Mouse (Mus musculus): ENCODE data around the gene Naif1. TPM values are rescaled to one million over a fixed set of nuclear protein-coding genes. Genes with fewer than 3 reads are reported as not detected.

The Naif1 gene
- polyA plus RNA-seq, 1 experiment = 4.4 TPM

GRCm38 (mm10) chr2:32492661-32493060 lies 42.4 kb downstream of the Naif1 start:
- no peaks in the 10 kb centered on the region for H3K36me3 ChIP-seq (ENCODE audit: control insufficient read depth, insufficient read depth, low read length)
- H3K4me3 ChIP-seq (ENCODE audit: low read depth, low read length) = no peak overlapping the region
- TF ChIP-seq CTCF (IDR thresholded peaks at IDR 0.05; ENCODE audit: extremely low read depth, insufficient read length, insufficient replicate concordance, low read depth, low read length) (no peak), POLR2A (IDR thresholded peaks at IDR 0.05; ENCODE audit: low read depth, low read length) (no peak)
- WGBS = 66% methylated on average over 2 of the region's 2 CpGs
- H3K27me3 ChIP-seq (ENCODE audit: control insufficient read depth, insufficient read depth, low read length) = no peaks in the 10 kb centered on the region
- H3K4me1 ChIP-seq (ENCODE audit: control insufficient read depth, insufficient read depth, insufficient read length, low read length) = peaks cover 3% of the 10 kb centered on the region; the same call in 1 of the 2 replicates
- peak overlapping the region; percentile 31 for H3K27ac ChIP-seq (ENCODE audit: insufficient read depth, low read depth, low read length)

GRCm38 (mm10) chr2:32493301-32493701 lies 43.0 kb downstream of the Naif1 start:
- H3K4me1 ChIP-seq (ENCODE audit: control insufficient read depth, insufficient read depth, insufficient read length, low read length) = peaks cover 4% of the 10 kb centered on the region
- no peaks in the 10 kb centered on the region for H3K27me3 ChIP-seq (ENCODE audit: control insufficient read depth, insufficient read depth, low read length)
- TF ChIP-seq POLR2A (IDR thresholded peaks at IDR 0.05; ENCODE audit: low read depth, low read length) = no peak
- no peak for TF ChIP-seq CTCF (IDR thresholded peaks at IDR 0.05; ENCODE audit: extremely low read depth, insufficient read length, insufficient replicate concordance, low read depth, low read length)
- H3K27ac ChIP-seq (ENCODE audit: insufficient read depth, low read depth, low read length) = peak overlapping the region; percentile 31
- no peak overlapping the region for H3K4me3 ChIP-seq (ENCODE audit: low read depth, low read length)
- 60% methylated on average over 12 of the region's 12 CpGs for WGBS
- no peaks in the 10 kb centered on the region for H3K36me3 ChIP-seq (ENCODE audit: control insufficient read depth, insufficient read depth, low read length)

- no peak for TF ChIP-seq CTCF (IDR thresholded peaks at IDR 0.05; ENCODE audit: extremely low read depth, insufficient read length, insufficient replicate concordance, low read depth, low read length)
- TF ChIP-seq POLR2A (IDR thresholded peaks at IDR 0.05; ENCODE audit: low read depth, low read length) = no peak
- 57% methylated on average over 2 of the region's 2 CpGs for WGBS
- Histone ChIP-seq H3K36me3 (ENCODE audit: control insufficient read depth, insufficient read depth, low read length) (no peaks in the 10 kb centered on the region), H3K27ac (ENCODE audit: insufficient read depth, low read depth, low read length) (peak overlapping the region; percentile 35), H3K27me3 (ENCODE audit: control insufficient read depth, insufficient read depth, low read length) (no peaks in the 10 kb centered on the region), H3K4me1 (ENCODE audit: control insufficient read depth, insufficient read depth, insufficient read length, low read length) (peaks cover 5% of the 10 kb centered on the region), H3K4me3 (ENCODE audit: low read depth, low read length) (no peak overlapping the region)
Measured at GRCm38 (mm10) chr2:32494522-32494921, 44.3 kb downstream of the Naif1 start.

- peaks cover 6% of the 10 kb centered on the region for H3K4me1 ChIP-seq (ENCODE audit: control insufficient read depth, insufficient read depth, insufficient read length, low read length)
- H3K4me3 ChIP-seq (ENCODE audit: low read depth, low read length) = peak overlapping the region; percentile 16; the same call in 1 of the 2 replicates
- TF ChIP-seq CTCF (IDR thresholded peaks at IDR 0.05; ENCODE audit: extremely low read depth, insufficient read length, insufficient replicate concordance, low read depth, low read length) (no peak), POLR2A (IDR thresholded peaks at IDR 0.05; ENCODE audit: low read depth, low read length) (no peak)
- H3K36me3 ChIP-seq (ENCODE audit: control insufficient read depth, insufficient read depth, low read length) = no peaks in the 10 kb centered on the region
- whole genome bisulfite sequencing = 75% methylated on average over 20 of the region's 20 CpGs
- no peaks in the 10 kb centered on the region for H3K27me3 ChIP-seq (ENCODE audit: control insufficient read depth, insufficient read depth, low read length)
- peak overlapping the region; percentile 67 for H3K27ac ChIP-seq (ENCODE audit: insufficient read depth, low read depth, low read length)
Measured at GRCm38 (mm10) chr2:32495185-32495726, 45.0 kb downstream of the Naif1 start.

GRCm38 (mm10) chr2:32496190-32496589 lies 45.9 kb downstream of the Naif1 start:
- peaks cover 7% of the 10 kb centered on the region for H3K4me1 ChIP-seq (ENCODE audit: control insufficient read depth, insufficient read depth, insufficient read length, low read length)
- 52% methylated on average over 5 of the region's 5 CpGs for WGBS
- TF ChIP-seq POLR2A (IDR thresholded peaks at IDR 0.05; ENCODE audit: low read depth, low read length) = no peak
- no peak for TF ChIP-seq CTCF (IDR thresholded peaks at IDR 0.05; ENCODE audit: extremely low read depth, insufficient read length, insufficient replicate concordance, low read depth, low read length)
- H3K27me3 ChIP-seq (ENCODE audit: control insufficient read depth, insufficient read depth, low read length) = no peaks in the 10 kb centered on the region
- H3K36me3 ChIP-seq (ENCODE audit: control insufficient read depth, insufficient read depth, low read length) = no peaks in the 10 kb centered on the region
- H3K4me3 ChIP-seq (ENCODE audit: low read depth, low read length) = no peak overlapping the region
- peak overlapping the region; percentile 19; the same call in 1 of the 2 replicates for H3K27ac ChIP-seq (ENCODE audit: insufficient read depth, low read depth, low read length)

GRCm38 (mm10) chr2:32499365-32499764 lies 49.1 kb downstream of the Naif1 start:
- Histone ChIP-seq H3K4me3 (ENCODE audit: low read depth, low read length) (no peak overlapping the region), H3K27me3 (ENCODE audit: control insufficient read depth, insufficient read depth, low read length) (no peaks in the 10 kb centered on the region), H3K4me1 (ENCODE audit: control insufficient read depth, insufficient read depth, insufficient read length, low read length) (peaks cover 18% of the 10 kb centered on the region), H3K27ac (ENCODE audit: insufficient read depth, low read depth, low read length) (peak overlapping the region; percentile 15; the same call in 1 of the 2 replicates), H3K36me3 (ENCODE audit: control insufficient read depth, insufficient read depth, low read length) (no peaks in the 10 kb centered on the region)
- 60% methylated on average over 4 of the region's 4 CpGs for WGBS
- TF ChIP-seq POLR2A (IDR thresholded peaks at IDR 0.05; ENCODE audit: low read depth, low read length) (no peak), CTCF (IDR thresholded peaks at IDR 0.05; ENCODE audit: extremely low read depth, insufficient read length, insufficient replicate concordance, low read depth, low read length) (no peak)

- Histone ChIP-seq H3K4me1 (ENCODE audit: control insufficient read depth, insufficient read depth, insufficient read length, low read length) (peaks cover 18% of the 10 kb centered on the region), H3K36me3 (ENCODE audit: control insufficient read depth, insufficient read depth, low read length) (no peaks in the 10 kb centered on the region), H3K27ac (ENCODE audit: insufficient read depth, low read depth, low read length) (no peak overlapping the region), H3K4me3 (ENCODE audit: low read depth, low read length) (no peak overlapping the region), H3K27me3 (ENCODE audit: control insufficient read depth, insufficient read depth, low read length) (no peaks in the 10 kb centered on the region)
- no peak for TF ChIP-seq CTCF (IDR thresholded peaks at IDR 0.05; ENCODE audit: extremely low read depth, insufficient read length, insufficient replicate concordance, low read depth, low read length)
- no peak for TF ChIP-seq POLR2A (IDR thresholded peaks at IDR 0.05; ENCODE audit: low read depth, low read length)
- WGBS = 89% methylated on average over 5 of the region's 5 CpGs
Measured at GRCm38 (mm10) chr2:32500461-32500860, 50.2 kb downstream of the Naif1 start.

All from small intestine, adult 2 months (tissue).